Mouse (Mus musculus) heart, postnatal 0 days (tissue): ENCODE measurements around the gene Cysltr1.

ENCODE experiments used
- CTCF ChIP-seq: IDR thresholded peaks from 2 replicates; pipeline ENCODE4 v1.5.1; 2016; ENCODE audit warnings: antibody characterized with exemption, control low read depth, low read depth
- EP300 ChIP-seq: IDR thresholded peaks from 2 replicates; pipeline ENCODE4 v1.6.1; 2016; ENCODE audit warnings: antibody characterized with exemption, low read depth

DNA sequence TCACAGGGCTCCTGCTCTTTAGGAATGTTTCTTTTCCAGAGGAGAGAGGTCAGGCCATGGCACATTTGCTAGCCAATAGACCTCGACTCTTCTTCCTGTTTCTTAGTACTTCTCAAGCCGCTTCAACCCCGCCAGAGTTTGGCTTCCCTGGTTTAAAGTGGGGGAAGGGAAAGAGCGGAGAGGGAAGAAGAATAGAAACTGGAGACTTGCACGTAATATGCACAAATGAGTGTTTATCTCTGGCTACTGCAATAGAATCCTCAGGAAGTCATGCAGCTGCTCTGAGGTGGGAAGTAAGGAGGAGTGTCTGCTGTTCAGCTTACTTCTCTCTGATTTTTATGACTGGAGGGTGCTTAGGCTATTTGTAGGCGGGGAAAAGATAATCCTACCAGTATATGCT is at the start of gene Cysltr1:
- TF ChIP-seq CTCF (no peak), EP300 (no peak)
